Mouse (Mus musculus) forebrain, embryonic 14.5 days (tissue): ENCODE data around the gene Tenm2. TPM values are rescaled to one million over a fixed set of nuclear protein-coding genes. Genes with fewer than 3 reads are reported as not detected.

Experiments
- ATAC-seq: fragments of 200-750 bp; cut with Nextera tagmentation; 2 replicates; pipeline ENCODE4 v1.8.0; 2017; ENCODE audit warnings: mild to moderate bottlenecking, moderate library complexity
- DNase-seq: peaks from one replicate; pipeline ENCODE4 v3.0.0-alpha.2; 2015; ENCODE audit warnings: low spot score
- H3K27ac ChIP-seq: fragments of 300-500 bp; sonication (generic); 2 replicates; pipeline ENCODE4 v1.5.1; 2014; ENCODE audit warnings: low read depth, mild to moderate bottlenecking, control low read depth, low read length, moderate library complexity
- H3K27me3 ChIP-seq: fragments of 300-500 bp; sonication (generic); replicated peaks from 2 replicates; pipeline ENCODE4 v1.6.1; 2014; ENCODE audit warnings: low read length, control low read depth, mixed read lengths; ENCODE audit not compliant: control insufficient read depth, insufficient read depth
- H3K36me3 ChIP-seq: fragments of 300-500 bp; sonication (generic); 2 replicates; pipeline ENCODE4 v1.6.1; 2014; ENCODE audit warnings: low read length, control low read depth; ENCODE audit not compliant: control insufficient read depth, insufficient read depth
- H3K4me1 ChIP-seq: fragments of 300-500 bp; sonication (generic); 2 replicates; pipeline ENCODE4 v1.6.1; 2014; ENCODE audit warnings: antibody characterized with exemption, low read length, control low read depth; ENCODE audit not compliant: control insufficient read depth, insufficient read depth
- H3K4me2 ChIP-seq: fragments of 300-500 bp; sonication (generic); 2 replicates; pipeline ENCODE4 v1.6.1; 2014; ENCODE audit warnings: mild to moderate bottlenecking, control low read depth, low read length
- H3K4me3 ChIP-seq: fragments of 300-500 bp; sonication (generic); 2 replicates; pipeline ENCODE4 v1.5.1; 2014; ENCODE audit warnings: low read depth, low read length, control low read depth
- H3K9ac ChIP-seq: fragments of 300-500 bp; sonication (generic); 2 replicates; pipeline ENCODE4 v1.6.1; 2014; ENCODE audit warnings: mild to moderate bottlenecking, low read length, control low read depth, moderate library complexity
- H3K9me3 ChIP-seq: fragments of 300-500 bp; sonication (generic); replicated peaks from 2 replicates; pipeline ENCODE4 v1.6.1; 2016; ENCODE audit warnings: low read length, control low read depth, mixed read lengths; ENCODE audit not compliant: control insufficient read depth
- WGBS: fragments of 180-500 bp; shearing (Covaris S2); extraction: QIAGEN DNeasy Blood & Tissue Kit; methylation state at CpG from one replicate; pipeline ENCODE4 v1.1.7; 2014; 5-methylcytosine and 5-hydroxymethylcytosine counted together
- polyA plus RNA-seq: library from polyadenylated mRNA; unstranded; fragments of >200 nt; fragmentation: Nextera tagmentation; extraction: Ambion mirVana; gene quantifications from 2 replicates; pipeline ENCODE4 v1.2.1, GENCODE M21; 2014

Tenm2 gene
- polyA plus RNA-seq, 1 experiment from 2014 or later = 16.0 TPM

- ATAC-seq (no peak), DNase-seq (no peak)
- Histone ChIP-seq H3K36me3 (0 out of 2 replicates have a peak, but pooled peaks cover 6% of the 10 kb centered on the region), H3K4me3 (no peak overlapping the region), H3K4me1 (no peaks in the 10 kb centered on the region; the same call in none of the 2 replicates), H3K27me3 (no peaks in the 10 kb centered on the region), H3K4me2 (no peak overlapping the region), H3K9ac (no peak overlapping the region), H3K9me3 (no peaks in the 10 kb centered on the region), H3K27ac (no peak overlapping the region)
- WGBS = no CpG with 5 or more reads among the region's 1 CpGs
These were observed 1176.4 kb downstream of the Tenm2 start for GRCm38 (mm10) chr11:36059325-36059843.

DNA sequence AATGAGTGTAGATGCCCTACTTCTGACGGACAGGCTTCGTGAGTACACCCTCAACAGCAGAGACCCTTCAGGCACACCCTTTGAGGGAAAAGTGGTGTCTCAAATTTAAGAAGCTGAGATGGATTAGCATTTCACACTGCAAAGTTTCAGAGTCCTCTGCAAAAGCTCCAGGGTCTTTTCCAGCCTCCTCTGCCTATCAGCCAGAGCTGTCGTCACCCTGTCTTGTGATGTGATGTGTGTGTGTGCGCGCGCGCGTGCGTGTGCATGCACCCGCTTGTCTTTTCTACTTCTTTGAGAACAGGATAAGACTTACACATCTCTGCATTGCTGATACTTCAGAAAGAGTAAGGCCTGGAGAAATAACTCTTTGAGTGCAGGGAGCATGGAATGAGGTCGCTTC lies 1179.2 kb downstream of the Tenm2 start:
- 83% methylated on average over 11 of the region's 11 CpGs for WGBS
- H3K36me3 ChIP-seq = no peaks in the 10 kb centered on the region
- no peak overlapping the region for H3K4me2 ChIP-seq
- no peaks in the 10 kb centered on the region for H3K27me3 ChIP-seq
- H3K27ac ChIP-seq = no peak overlapping the region
- DNase-seq = no peak
- H3K9ac ChIP-seq = no peak overlapping the region
- no peak for ATAC-seq
- H3K4me1 ChIP-seq = peaks cover 14% of the 10 kb centered on the region
- no peaks in the 10 kb centered on the region for H3K9me3 ChIP-seq
- H3K4me3 ChIP-seq = no peak overlapping the region

DNA sequence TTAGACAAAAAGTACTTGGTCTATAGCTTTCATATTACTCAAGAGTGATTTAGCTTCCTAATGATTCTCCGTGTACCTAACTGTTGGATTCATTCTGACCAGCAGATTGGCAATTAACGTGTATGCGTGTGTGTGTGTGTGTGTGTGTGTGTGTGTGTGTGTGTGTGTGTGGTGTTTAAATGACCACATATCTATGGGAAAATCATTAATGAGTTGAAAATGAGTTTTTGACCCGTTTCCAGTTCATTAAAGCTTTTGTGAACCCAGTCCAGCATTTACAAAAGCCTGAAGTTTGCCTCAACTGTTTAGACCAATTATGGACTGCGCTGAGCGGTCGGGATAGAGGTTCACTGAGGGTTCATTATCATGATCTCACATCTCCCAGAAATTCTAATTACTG lies 1181.4 kb downstream of the Tenm2 start:
- H3K9me3 ChIP-seq = no peaks in the 10 kb centered on the region
- ATAC-seq (peak; percentile 82), DNase-seq (peak; percentile 91)
- peaks cover 17% of the 10 kb centered on the region for H3K4me1 ChIP-seq
- peak overlapping the region; percentile 60 for H3K27ac ChIP-seq
- peak overlapping the region; percentile 24; the same call in 1 of the 2 replicates for H3K4me2 ChIP-seq
- H3K9ac ChIP-seq = no peak overlapping the region
- WGBS = 9% methylated on average over 7 of the region's 7 CpGs
- no peaks in the 10 kb centered on the region for H3K27me3 ChIP-seq
- no peaks in the 10 kb centered on the region for H3K36me3 ChIP-seq
- H3K4me3 ChIP-seq = no peak overlapping the region

GRCm38 (mm10) chr11:36053457-36053856 lies 1182.3 kb downstream of the Tenm2 start:
- Histone ChIP-seq H3K4me1 (peaks cover 17% of the 10 kb centered on the region), H3K4me3 (no peak overlapping the region), H3K9me3 (no peaks in the 10 kb centered on the region), H3K4me2 (no peak overlapping the region), H3K27ac (peak overlapping the region; percentile 60; the same call in 1 of the 2 replicates), H3K27me3 (no peaks in the 10 kb centered on the region), H3K9ac (no peak overlapping the region), H3K36me3 (no peaks in the 10 kb centered on the region)
- ATAC-seq (peak; percentile 59), DNase-seq (peak; percentile 82)
- 14% methylated on average over 4 of the region's 4 CpGs for whole genome bisulfite sequencing

DNA sequence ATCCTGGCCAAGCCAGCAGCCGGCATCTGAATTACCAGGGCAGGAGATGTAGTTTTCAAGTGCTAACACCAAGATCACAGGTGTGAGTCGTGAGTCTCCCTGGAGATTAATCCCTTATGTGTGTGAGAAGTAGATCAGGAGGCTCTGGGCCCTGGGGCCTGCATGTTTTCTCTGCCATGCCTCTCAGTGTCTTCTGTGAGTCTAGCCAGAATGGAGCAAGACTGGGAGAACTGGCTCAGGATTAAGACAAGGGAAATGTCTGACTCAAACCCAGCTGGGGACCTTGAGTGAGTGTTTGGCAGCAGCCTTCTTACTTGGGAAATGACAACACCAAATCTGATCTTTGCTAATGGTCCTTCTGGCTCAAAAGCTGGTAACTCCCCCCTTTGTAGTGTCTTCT lies 1183.2 kb downstream of the Tenm2 start:
- Histone ChIP-seq H3K4me3 (no peak overlapping the region), H3K27me3 (no peaks in the 10 kb centered on the region), H3K4me2 (no peak overlapping the region), H3K36me3 (no peaks in the 10 kb centered on the region), H3K4me1 (peaks cover 17% of the 10 kb centered on the region), H3K9me3 (no peaks in the 10 kb centered on the region), H3K27ac (no peak overlapping the region; the same call in 1 of the 2 replicates), H3K9ac (no peak overlapping the region)
- ATAC-seq (no peak), DNase-seq (no peak)
- WGBS = 48% methylated on average over 2 of the region's 2 CpGs

GRCm38 (mm10) chr11:36052091-36052490 lies 1183.7 kb downstream of the Tenm2 start:
- Histone ChIP-seq H3K4me2 (no peak overlapping the region), H3K9me3 (no peaks in the 10 kb centered on the region), H3K4me3 (no peak overlapping the region), H3K9ac (no peak overlapping the region), H3K4me1 (peaks cover 17% of the 10 kb centered on the region), H3K27me3 (no peaks in the 10 kb centered on the region), H3K27ac (no peak overlapping the region), H3K36me3 (peaks cover 2% of the 10 kb centered on the region; the same call in 1 of the 2 replicates)
- DNase-seq (no peak), ATAC-seq (no peak)
- WGBS = 61% methylated on average over 1 of the region's 1 CpGs

GRCm38 (mm10) chr11:36049547-36049946 lies 1186.2 kb downstream of the Tenm2 start:
- H3K4me2 ChIP-seq = no peak overlapping the region
- H3K9ac ChIP-seq = no peak overlapping the region
- H3K27ac ChIP-seq = no peak overlapping the region
- WGBS = 7% methylated on average over 5 of the region's 5 CpGs
- no peak for ATAC-seq
- H3K4me3 ChIP-seq = no peak overlapping the region
- H3K9me3 ChIP-seq = no peaks in the 10 kb centered on the region
- peaks cover 17% of the 10 kb centered on the region; the same call in 1 of the 2 replicates for H3K4me1 ChIP-seq
- 0 out of 2 replicates have a peak, but pooled peaks cover under 1% of the 10 kb centered on the region for H3K27me3 ChIP-seq
- peaks cover 7% of the 10 kb centered on the region; the same call in 1 of the 2 replicates for H3K36me3 ChIP-seq
- peak; percentile 42 for DNase-seq

DNA sequence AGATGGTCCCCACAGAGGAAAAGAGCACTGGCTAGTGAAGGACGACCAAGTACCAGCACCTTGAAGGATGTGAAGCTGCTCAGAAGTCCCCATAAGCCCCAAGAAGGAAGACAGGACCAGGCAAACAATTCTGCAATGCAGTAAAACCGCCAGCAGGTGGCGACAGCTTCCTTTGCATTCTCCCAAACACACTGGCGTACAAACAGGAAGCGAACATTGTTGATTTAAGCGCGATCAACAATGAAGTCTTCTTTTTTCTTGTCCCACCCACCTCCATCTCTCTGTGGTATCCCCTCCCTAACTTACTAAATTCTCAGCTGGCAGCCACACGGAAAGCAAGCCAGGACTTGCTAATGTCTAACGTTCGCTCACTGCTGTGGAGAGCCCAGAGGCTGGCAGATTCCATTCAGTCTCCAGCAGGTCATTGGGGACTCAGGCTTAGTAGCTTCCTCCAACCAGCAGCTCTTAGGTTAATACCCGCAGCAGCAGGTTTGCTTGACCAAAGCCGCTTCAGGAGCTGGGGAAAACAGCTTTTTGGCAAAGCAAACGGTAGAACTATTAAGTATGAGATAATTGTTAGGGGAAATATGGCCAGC lies 1190.0 kb downstream of the Tenm2 start:
- H3K36me3 ChIP-seq = peaks cover 7% of the 10 kb centered on the region; the same call in 1 of the 2 replicates
- peak overlapping the region; percentile 26 for H3K4me3 ChIP-seq
- H3K9ac ChIP-seq = peak overlapping the region; percentile 48
- H3K27ac ChIP-seq = no peak overlapping the region
- 2% methylated on average over 13 of the region's 13 CpGs for WGBS
- H3K4me2 ChIP-seq = peak overlapping the region; percentile 51
- no peaks in the 10 kb centered on the region for H3K9me3 ChIP-seq
- 0 out of 2 replicates have a peak, but pooled peaks cover 5% of the 10 kb centered on the region for H3K27me3 ChIP-seq
- ATAC-seq = peak; percentile 72
- peaks cover 4% of the 10 kb centered on the region; the same call in 1 of the 2 replicates for H3K4me1 ChIP-seq
- DNase-seq = peak; percentile 91

GRCm38 (mm10) chr11:36041411-36041810 lies 1194.4 kb downstream of the Tenm2 start:
- Histone ChIP-seq H3K27ac (no peak overlapping the region; the same call in 1 of the 2 replicates), H3K4me2 (no peak overlapping the region), H3K4me3 (no peak overlapping the region), H3K27me3 (0 out of 2 replicates have a peak, but pooled peaks cover 5% of the 10 kb centered on the region), H3K9ac (no peak overlapping the region), H3K36me3 (no peaks in the 10 kb centered on the region), H3K9me3 (no peaks in the 10 kb centered on the region), H3K4me1 (peaks cover 17% of the 10 kb centered on the region)
- ATAC-seq = no peak
- no peak for DNase-seq
- WGBS = 89% methylated on average over 13 of the region's 13 CpGs
